Mouse (Mus musculus) c-Kit-negative CD71-positive TER-119-positive erythroid progenitor cells, embryonic 14.5 days (primary cell): ENCODE measurements around the gene Vcan.

Experiments used
- DNase-seq: peaks from one replicate; pipeline ENCODE4 v3.0.0-alpha.2; 2013; ENCODE audit warnings: low read depth, low spot score

Vcan gene

GRCm38 (mm10) chr13:89607399-89607798 lies 134.9 kb downstream of the Vcan start:
- no peak for DNase-seq
